Mouse (Mus musculus): ENCODE results near the gene Acer3. TPM values are rescaled to one million over a fixed set of nuclear protein-coding genes. Genes with fewer than 3 reads are reported as not detected.

Gene Acer3
- total RNA-seq, 4 experiments from 2014 or later: 1.8 to 4.5 (median 2.9) TPM

DNA sequence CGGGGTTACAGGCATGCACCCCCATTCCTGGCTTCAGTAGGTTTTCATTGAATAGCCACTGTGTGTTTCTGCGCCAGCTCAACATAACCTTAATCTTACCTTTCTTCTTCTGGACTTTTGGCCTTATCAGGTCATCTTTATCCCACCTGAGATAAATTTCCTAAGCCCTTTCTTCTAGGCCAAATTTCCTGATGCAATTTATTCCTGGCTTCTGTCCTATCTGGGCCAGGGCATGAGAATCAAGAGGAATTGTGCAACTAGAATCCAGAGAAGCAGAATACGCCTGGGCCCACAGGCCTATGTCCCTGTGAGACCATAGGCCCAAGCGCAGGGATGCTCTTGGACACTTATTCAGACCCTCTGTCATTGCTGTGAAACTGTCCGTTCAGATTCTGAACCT lies 12.5 kb upstream of the Acer3 start:
- no peak for DNase-seq (ENCODE audit: low spot score in 2 of 2)

GRCm38 (mm10) chr7:98332678-98333397 lies 11.8 kb upstream of the Acer3 start:
- DNase-seq (ENCODE audit: low spot score in 2 of 2): no peak

GRCm38 (mm10) chr7:98331932-98332331 lies 10.9 kb upstream of the Acer3 start:
- no peak for DNase-seq (ENCODE audit: low spot score in 2 of 2)

DNA sequence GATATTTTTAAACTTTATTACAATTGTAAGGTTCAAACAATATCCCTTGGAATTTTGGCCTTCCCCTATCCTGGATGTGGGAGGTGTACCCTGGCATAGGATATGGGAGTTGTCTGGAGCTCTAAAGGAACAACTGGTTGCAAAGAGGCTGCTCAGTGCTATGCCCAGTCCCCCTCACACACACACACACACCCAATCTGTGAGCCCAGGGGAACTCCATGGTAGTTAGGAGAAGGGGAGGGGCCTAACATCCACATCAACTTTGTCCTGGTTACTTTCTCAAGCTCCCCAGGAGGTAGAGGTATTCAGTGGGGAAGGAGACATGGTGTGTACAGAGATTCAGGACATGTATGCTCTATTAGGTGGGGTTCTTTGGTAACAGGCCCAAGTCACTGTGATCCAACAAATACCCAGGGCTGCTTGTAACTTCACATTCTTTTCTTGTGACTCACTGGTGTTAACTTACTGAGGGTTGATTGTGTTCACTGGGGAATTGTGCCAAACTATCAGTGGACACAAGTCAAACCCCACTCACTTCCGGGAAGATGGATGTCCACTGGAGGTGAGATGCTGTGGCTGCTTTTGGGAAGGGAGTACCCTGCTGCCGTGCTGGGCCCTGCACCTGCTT lies 9.5 kb upstream of the Acer3 start:
- no peak for DNase-seq (ENCODE audit: low spot score in 2 of 2)

GRCm38 (mm10) chr7:98329651-98330374 lies 8.8 kb upstream of the Acer3 start:
- DNase-seq (ENCODE audit: low spot score in 2 of 2): no peak

- no peak for DNase-seq (ENCODE audit: low spot score in 2 of 2)
Measured at GRCm38 (mm10) chr7:98328311-98328710, 7.3 kb upstream of the Acer3 start.

GRCm38 (mm10) chr7:98326051-98326450 lies 5.0 kb upstream of the Acer3 start:
- DNase-seq (ENCODE audit: low spot score in 2 of 2): no peak

GRCm38 (mm10) chr7:98324228-98324627 lies 3.2 kb upstream of the Acer3 start:
- DNase-seq (ENCODE audit: low spot score in 2 of 2): no peak

- no peak for DNase-seq (ENCODE audit: low spot score in 2 of 2)
Measured at GRCm38 (mm10) chr7:98323288-98324019, 2.4 kb upstream of the Acer3 start.

DNA sequence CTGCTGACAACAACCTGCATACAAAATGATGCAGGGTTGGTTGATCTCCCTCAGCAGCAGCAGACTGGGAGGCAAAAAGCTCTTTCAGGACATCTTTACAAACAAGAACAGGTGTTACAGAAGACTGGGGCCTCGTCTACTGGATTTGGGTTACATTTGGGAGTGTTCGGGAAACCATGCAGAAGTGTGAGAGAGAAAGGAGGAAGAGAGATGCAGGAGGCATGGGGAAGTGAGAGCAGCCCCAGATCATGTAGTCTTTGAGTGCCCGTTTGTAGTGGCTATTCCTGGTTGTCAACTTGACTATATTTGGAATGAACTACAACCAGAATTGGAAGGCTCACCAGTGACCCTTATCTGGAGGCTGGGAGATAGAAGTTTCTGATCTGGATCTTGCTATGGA lies 1.4 kb upstream of the Acer3 start:
- no peak for DNase-seq (ENCODE audit: low spot score in 2 of 2)

DNA sequence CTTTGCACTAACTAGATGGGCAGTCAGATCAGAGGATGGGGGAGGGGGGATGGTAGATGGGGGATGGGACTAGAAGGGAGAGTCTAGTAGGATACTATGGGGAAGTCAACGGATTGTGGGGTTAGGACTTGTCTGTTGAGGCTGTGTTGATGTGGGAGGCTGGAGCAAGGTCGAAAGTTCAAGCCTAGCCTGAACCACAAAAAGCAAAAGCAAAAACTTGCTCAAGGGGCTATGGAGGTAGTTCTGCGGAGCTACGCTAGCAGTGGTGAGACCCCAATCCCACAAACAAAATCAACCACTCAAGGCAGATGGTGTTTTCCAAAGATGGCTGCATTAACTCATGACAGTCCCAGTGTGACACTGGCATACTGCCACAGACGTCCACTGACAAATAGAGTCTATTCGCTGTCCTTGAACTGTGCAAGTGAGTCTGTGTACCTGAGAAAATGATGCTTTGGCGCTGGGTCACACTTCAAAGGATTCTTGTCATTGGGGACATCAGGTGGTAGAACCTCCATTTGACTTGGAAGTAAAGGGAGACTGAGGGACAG lies 927 bp downstream of the Acer3 start:
- no peak for DNase-seq (ENCODE audit: low spot score in 2 of 2)

DNA sequence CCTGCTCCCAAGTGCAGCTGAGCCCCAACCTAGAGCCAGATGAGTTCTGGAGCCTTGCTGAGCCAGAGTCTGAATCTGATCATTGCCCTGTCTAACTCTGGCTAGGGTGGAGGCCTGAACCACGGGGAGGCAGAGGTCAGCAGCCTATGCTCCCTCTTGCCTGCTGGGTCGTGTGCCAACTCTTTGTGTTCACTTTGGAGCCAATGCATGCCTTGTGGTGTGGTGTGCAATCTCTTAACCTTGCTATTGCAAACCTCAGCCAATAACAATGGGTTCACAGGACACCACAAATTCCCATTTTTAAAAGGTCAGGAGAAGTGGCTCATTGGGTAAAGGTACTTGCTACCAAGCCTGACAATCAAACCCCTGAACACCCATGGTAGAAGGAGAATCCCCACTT lies 4.4 kb downstream of the Acer3 start:
- DNase-seq (ENCODE audit: low spot score in 2 of 2): no peak

- DNase-seq (ENCODE audit: low spot score in 2 of 2): no peak
Measured at GRCm38 (mm10) chr7:98315087-98315486, 5.9 kb downstream of the Acer3 start.

- DNase-seq (ENCODE audit: low spot score in 2 of 2): no peak
Measured at GRCm38 (mm10) chr7:98312185-98312920, 8.7 kb downstream of the Acer3 start.

DNA sequence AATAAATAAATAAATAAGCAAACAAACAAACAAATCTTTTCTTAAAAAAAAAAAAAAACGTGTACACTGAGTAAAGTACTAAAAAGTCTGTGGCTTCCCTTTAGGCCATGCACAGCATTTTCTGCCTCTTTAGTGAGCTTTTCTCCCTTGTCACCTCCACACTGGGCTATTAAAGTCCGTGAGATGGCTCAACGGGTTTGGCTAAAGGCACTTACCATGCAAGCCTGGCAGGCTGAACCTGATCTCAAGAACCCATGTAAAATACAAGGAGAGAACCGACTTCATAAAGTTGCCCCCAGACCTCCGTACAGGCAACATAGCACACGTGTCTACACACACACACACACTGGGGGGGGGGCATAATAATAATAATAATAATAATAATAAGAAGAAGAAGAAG lies 10.7 kb downstream of the Acer3 start:
- DNase-seq (ENCODE audit: low spot score in 2 of 2): no peak

- DNase-seq (ENCODE audit: low spot score in 2 of 2): peak; percentile 93
Measured at GRCm38 (mm10) chr7:98309219-98310030, 11.6 kb downstream of the Acer3 start.

DNA sequence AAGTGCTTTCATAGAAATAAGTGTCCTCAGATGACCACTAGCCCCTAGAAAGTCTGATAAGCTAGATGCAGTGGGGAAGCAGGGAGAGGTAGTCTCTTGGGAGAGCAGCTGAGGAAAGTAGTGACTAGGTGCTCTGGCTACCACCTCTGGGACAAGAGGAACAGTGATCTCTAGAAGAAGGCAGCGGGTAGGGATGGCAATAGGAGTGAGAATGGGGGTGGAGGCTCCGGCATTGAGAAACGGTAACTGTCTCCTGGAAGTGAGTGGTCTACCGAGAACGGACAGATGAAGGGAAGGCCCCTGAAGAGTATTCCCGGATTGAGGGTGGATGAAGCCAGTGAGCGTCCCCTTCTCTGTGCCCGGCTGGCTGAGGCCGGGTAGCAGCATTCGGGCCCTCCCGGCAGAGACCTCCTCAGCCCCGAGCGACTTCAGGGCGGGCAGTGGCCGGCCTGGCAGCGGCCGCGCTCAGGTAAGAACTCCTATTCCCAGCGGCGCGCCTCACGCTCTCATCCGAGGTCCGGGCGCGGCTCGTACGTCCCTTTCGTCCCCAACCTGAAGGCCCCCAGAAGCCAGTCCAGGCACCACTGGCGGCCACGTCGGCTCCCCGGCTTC lies 12.3 kb downstream of the Acer3 start:
- no peak for DNase-seq (ENCODE audit: low spot score in 2 of 2)

DNA sequence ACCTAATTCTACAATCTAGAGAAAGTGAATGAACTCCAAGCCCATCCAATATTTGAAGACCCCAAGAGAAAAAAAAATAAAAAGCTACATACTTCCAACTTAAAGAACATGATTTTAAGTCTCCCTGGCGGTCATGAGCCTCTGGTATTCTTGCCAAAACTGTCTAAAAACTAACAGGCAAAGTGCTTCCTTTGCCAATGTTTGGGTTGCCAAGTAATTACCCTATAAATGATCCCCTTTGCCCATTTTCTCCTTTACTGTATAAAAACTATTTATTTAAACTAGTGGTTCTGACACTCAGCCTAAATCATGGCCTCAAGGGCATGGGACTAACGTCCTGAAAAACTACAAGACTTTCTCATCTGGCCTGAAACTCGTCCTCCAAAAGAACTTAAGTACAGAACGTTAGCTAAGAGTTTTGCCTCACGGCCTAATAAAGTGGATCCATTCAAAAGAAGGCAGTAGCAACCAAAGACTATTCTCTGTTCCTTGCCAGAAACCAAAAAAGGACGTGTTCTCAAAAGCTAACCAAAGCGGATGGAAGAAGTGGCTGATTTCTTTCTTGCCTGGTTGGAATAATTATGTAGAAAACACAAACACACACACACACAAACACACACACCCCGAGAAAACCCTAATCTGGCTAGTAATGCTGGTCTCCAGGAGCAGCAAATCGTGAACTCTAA lies 12.9 kb downstream of the Acer3 start:
- DNase-seq (ENCODE audit: low spot score in 2 of 2): no peak

GRCm38 (mm10) chr7:98307411-98307810 lies 13.6 kb downstream of the Acer3 start:
- DNase-seq (ENCODE audit: low spot score in 2 of 2): no peak

Data from gastrocnemius, adult 8-10 months (tissue).